Mouse (Mus musculus) lung, embryonic 14.5 days (tissue): ENCODE results near the gene Rnf208. TPM values are rescaled to one million over a fixed set of nuclear protein-coding genes. Genes with fewer than 3 reads are reported as not detected.

Experiments used
- ATAC-seq: fragments of 200-750 bp; cut with Nextera tagmentation; 2 replicates; pipeline ENCODE4 v1.8.0; 2017; ENCODE audit warnings: mild to moderate bottlenecking, moderate TSS enrichment, moderate library complexity; ENCODE audit not compliant: insufficient read depth
- DNase-seq: peaks from one replicate; pipeline ENCODE4 v3.0.0-alpha.2; 2015
- H3K27ac ChIP-seq: fragments of 300-500 bp; sonication (generic); 2 replicates; pipeline ENCODE4 v1.5.1; 2014; ENCODE audit warnings: low read depth, mild to moderate bottlenecking, moderate library complexity
- H3K27me3 ChIP-seq: fragments of 300-500 bp; sonication (generic); 2 replicates; pipeline ENCODE4 v1.6.1; 2014; ENCODE audit warnings: low read length, control low read depth; ENCODE audit not compliant: insufficient read depth
- H3K36me3 ChIP-seq: fragments of 300-500 bp; sonication (generic); 2 replicates; pipeline ENCODE4 v1.6.1; 2014; ENCODE audit warnings: control low read depth; ENCODE audit not compliant: insufficient read depth
- H3K4me1 ChIP-seq: fragments of 300-500 bp; sonication (generic); 2 replicates; pipeline ENCODE4 v1.6.1; 2014; ENCODE audit warnings: antibody characterized with exemption, control low read depth; ENCODE audit not compliant: insufficient read depth
- H3K4me2 ChIP-seq: fragments of 300-500 bp; sonication (generic); 2 replicates; pipeline ENCODE4 v1.6.1; 2014; ENCODE audit warnings: mild to moderate bottlenecking
- H3K4me3 ChIP-seq: fragments of 300-500 bp; sonication (generic); 2 replicates; pipeline ENCODE4 v1.5.1; 2014; ENCODE audit warnings: low read depth, low read length
- H3K9ac ChIP-seq: fragments of 300-500 bp; sonication (generic); 2 replicates; pipeline ENCODE4 v1.6.1; 2014
- H3K9me3 ChIP-seq: fragments of 300-500 bp; sonication (generic); 2 replicates; pipeline ENCODE4 v1.6.1; 2016; ENCODE audit warnings: low read depth, low read length, control low read depth
- CTCF ChIP-seq: IDR thresholded peaks from 2 replicates; pipeline ENCODE4 v1.5.1; 2016; ENCODE audit warnings: antibody characterized with exemption, low read depth
- WGBS: fragments of 180-500 bp; shearing (Covaris S2); extraction: QIAGEN DNeasy Blood & Tissue Kit; methylation state at CpG from one replicate; pipeline ENCODE4 v1.1.7; 2014; 5-methylcytosine and 5-hydroxymethylcytosine counted together
- polyA plus RNA-seq: library from polyadenylated mRNA; unstranded; fragments of >200 nt; fragmentation: Nextera tagmentation; extraction: Ambion mirVana; gene quantifications from 2 replicates; pipeline ENCODE4 v1.2.1, GENCODE M21; 2014

The Rnf208 gene
- polyA plus RNA-seq, result 7.7 and 9.9 TPM in 2 replicates

GRCm38 (mm10) chr2:25242101-25242506, at the start of gene Rnf208, which contains the start of gene Cysrt1:
Gene Rnf208 (plus strand): TSS chr2:25242255.
Gene Cysrt1 (minus strand): TSS chr2:25242452.
- TF ChIP-seq CTCF, result no peak

GRCm38 (mm10) chr2:25193330-25193770, 48.7 kb upstream of the Rnf208 start:
- Histone ChIP-seq H3K27me3 (peaks cover 17% of the 10 kb centered on the region), H3K4me2 (peak overlapping the region; percentile 63), H3K27ac (no peak overlapping the region), H3K4me1 (peaks cover 8% of the 10 kb centered on the region), H3K4me3 (no peak overlapping the region), H3K9me3 (no peaks in the 10 kb centered on the region), H3K9ac (no peak overlapping the region), H3K36me3 (peaks cover 10% of the 10 kb centered on the region; the same call in 1 of the 2 replicates)
- WGBS, result 1% methylated on average over 6 of the region's 6 CpGs
- ATAC-seq, result peak; percentile 68; the same call in 1 of the 2 replicates
- DNase-seq, result peak; percentile 95
- TF ChIP-seq CTCF, result peak; percentile 98

More at GRCm38 (mm10) chr2:25242101-25242506, at the start of gene Rnf208, which contains the start of gene Cysrt1:
- peaks cover 11% of the 10 kb centered on the region; the same call in 1 of the 2 replicates for H3K36me3 ChIP-seq
- peak within 1 kb of the TSS; percentile 93 for H3K4me2 ChIP-seq
- H3K4me3 ChIP-seq, result peak within 1 kb of the TSS; percentile 49
- H3K4me1 ChIP-seq, result 0 out of 2 replicates have a peak, but pooled peaks cover 4% of the 10 kb centered on the region
- H3K27me3 ChIP-seq, result peaks cover 23% of the 10 kb centered on the region
- H3K9me3 ChIP-seq, result no peaks in the 10 kb centered on the region
- WGBS, result 1% methylated on average over 59 of the region's 59 CpGs
- ATAC-seq, result no peak
- peak within 1 kb of the TSS; percentile 60 for H3K9ac ChIP-seq
- H3K27ac ChIP-seq, result no peak within 1 kb of the TSS
- no peak for DNase-seq

GRCm38 (mm10) chr2:25194006-25194405, 48.0 kb upstream of the Rnf208 start:
- H3K9me3 ChIP-seq, result no peaks in the 10 kb centered on the region
- peaks cover 14% of the 10 kb centered on the region for H3K36me3 ChIP-seq
- no peak overlapping the region for H3K27ac ChIP-seq
- no peak overlapping the region for H3K9ac ChIP-seq
- no peak for TF ChIP-seq CTCF
- no peak overlapping the region for H3K4me3 ChIP-seq
- DNase-seq (no peak), ATAC-seq (no peak)
- peaks cover 8% of the 10 kb centered on the region for H3K4me1 ChIP-seq
- peak overlapping the region; percentile 63; the same call in 1 of the 2 replicates for H3K4me2 ChIP-seq
- peaks cover 17% of the 10 kb centered on the region for H3K27me3 ChIP-seq
- WGBS, result 74% methylated on average over 5 of the region's 5 CpGs

- Histone ChIP-seq H3K27ac (no peak overlapping the region), H3K4me3 (peak overlapping the region; percentile 34; the same call in 1 of the 2 replicates), H3K36me3 (peaks cover 20% of the 10 kb centered on the region), H3K4me2 (peak overlapping the region; percentile 63), H3K9me3 (no peaks in the 10 kb centered on the region), H3K4me1 (peaks cover 8% of the 10 kb centered on the region), H3K9ac (no peak overlapping the region), H3K27me3 (peaks cover 17% of the 10 kb centered on the region)
- WGBS, result 79% methylated on average over 17 of the region's 17 CpGs
- DNase-seq, result no peak
- no peak for ATAC-seq
- no peak for TF ChIP-seq CTCF
Measured at GRCm38 (mm10) chr2:25194486-25195171, 47.4 kb upstream of the Rnf208 start.

GRCm38 (mm10) chr2:25195211-25196156, 46.6 kb upstream of the Rnf208 start:
- DNase-seq, result peak; percentile 61
- H3K4me1 ChIP-seq, result peaks cover 8% of the 10 kb centered on the region
- peak overlapping the region; percentile 40; the same call in 1 of the 2 replicates for H3K9ac ChIP-seq
- H3K4me2 ChIP-seq, result peak overlapping the region; percentile 63
- H3K27me3 ChIP-seq, result peaks cover 17% of the 10 kb centered on the region
- WGBS, result 14% methylated on average over 55 of the region's 55 CpGs
- peaks cover 28% of the 10 kb centered on the region for H3K36me3 ChIP-seq
- no peak for TF ChIP-seq CTCF
- peak overlapping the region; percentile 34 for H3K4me3 ChIP-seq
- H3K9me3 ChIP-seq, result no peaks in the 10 kb centered on the region
- peak; percentile 23 for ATAC-seq
- H3K27ac ChIP-seq, result peak overlapping the region; percentile 54; the same call in 1 of the 2 replicates

- ATAC-seq (peak; percentile 69), DNase-seq (peak; percentile 72)
- WGBS, result 18% methylated on average over 8 of the region's 8 CpGs
- TF ChIP-seq CTCF, result no peak
- Histone ChIP-seq H3K9me3 (no peaks in the 10 kb centered on the region), H3K9ac (peak within 1 kb of the TSS; percentile 40; the same call in 1 of the 2 replicates), H3K36me3 (peaks cover 37% of the 10 kb centered on the region), H3K4me3 (peak within 1 kb of the TSS; percentile 34), H3K4me2 (peak within 1 kb of the TSS; percentile 63), H3K27ac (peak within 1 kb of the TSS; percentile 54; the same call in 1 of the 2 replicates), H3K27me3 (peaks cover 17% of the 10 kb centered on the region), H3K4me1 (peaks cover 8% of the 10 kb centered on the region)
Measured at GRCm38 (mm10) chr2:25196172-25196954, 45.7 kb upstream of the Rnf208 start, which contains the start of gene Tor4a. Gene Tor4a (minus strand): TSS chr2:25196886.
